Mouse (Mus musculus) midbrain, embryonic 16.5 days (tissue): ENCODE results near the gene Col24a1. TPM values are rescaled to one million over a fixed set of nuclear protein-coding genes. Genes with fewer than 3 reads are reported as not detected.
"Not testable (repeated sequence)": the region's sequence is repeated elsewhere in the genome, so short reads cannot be mapped to it uniquely, and the experiment has no call there.

Experiments
- ATAC-seq: fragments of 200-750 bp; cut with Nextera tagmentation; 2 replicates; pipeline ENCODE4 v1.8.0; 2017; ENCODE audit warnings: moderate TSS enrichment
- H3K27ac ChIP-seq: fragments of 300-500 bp; sonication (generic); 2 replicates; pipeline ENCODE4 v1.5.1; 2014; ENCODE audit warnings: mild to moderate bottlenecking, low read length, mixed read lengths
- H3K27me3 ChIP-seq: fragments of 300-500 bp; sonication (generic); 2 replicates; pipeline ENCODE4 v1.6.1; 2014; ENCODE audit warnings: low read depth, low read length, mixed read lengths; ENCODE audit not compliant: control insufficient read depth, insufficient read depth
- H3K36me3 ChIP-seq: fragments of 300-500 bp; sonication (generic); 2 replicates; pipeline ENCODE4 v1.6.1; 2014; ENCODE audit warnings: mild to moderate bottlenecking, low read length, moderate library complexity, mixed read lengths; ENCODE audit not compliant: control insufficient read depth, insufficient read depth
- H3K4me1 ChIP-seq: fragments of 300-500 bp; sonication (generic); 2 replicates; pipeline ENCODE4 v1.6.1; 2014; ENCODE audit warnings: mild to moderate bottlenecking, low read length, mixed read lengths; ENCODE audit not compliant: control insufficient read depth, insufficient read depth
- H3K4me2 ChIP-seq: fragments of 300-500 bp; sonication (generic); 2 replicates; pipeline ENCODE4 v1.6.1; 2014; ENCODE audit warnings: mild to moderate bottlenecking, low read length, mixed read lengths
- H3K4me3 ChIP-seq: fragments of 300-500 bp; sonication (generic); 2 replicates; pipeline ENCODE4 v1.5.1; 2014; ENCODE audit warnings: low read depth, mild to moderate bottlenecking, low read length, moderate library complexity, mixed read lengths
- H3K9ac ChIP-seq: fragments of 300-500 bp; sonication (generic); 2 replicates; pipeline ENCODE4 v1.6.1; 2014; ENCODE audit warnings: low read depth, low read length, mixed read lengths
- H3K9me3 ChIP-seq: fragments of 300-500 bp; sonication (generic); replicated peaks from 2 replicates; pipeline ENCODE4 v1.6.1; 2014; ENCODE audit warnings: mild to moderate bottlenecking, low read length, mixed read lengths; ENCODE audit not compliant: control insufficient read depth, poor library complexity, severe bottlenecking
- WGBS: fragments of 180-500 bp; shearing (Covaris S2); extraction: QIAGEN DNeasy Blood & Tissue Kit; methylation state at CpG from one replicate; pipeline ENCODE4 v1.1.7; 2014; 5-methylcytosine and 5-hydroxymethylcytosine counted together
- polyA plus RNA-seq: library from polyadenylated mRNA; unstranded; fragments of >200 nt; fragmentation: Nextera tagmentation; extraction: Ambion mirVana; gene quantifications from 2 replicates; pipeline ENCODE4 v1.2.1, GENCODE M21; 2015

The Col24a1 gene
- polyA plus RNA-seq, 1 experiment from 2014 or later = 1.6 TPM

GRCm38 (mm10) chr3:145417809-145418208, 125.5 kb downstream of the Col24a1 start:
- Histone ChIP-seq H3K4me1 (no peaks in the 10 kb centered on the region), H3K27me3 (no peaks in the 10 kb centered on the region), H3K27ac (no peak overlapping the region), H3K4me3 (no peak overlapping the region), H3K9me3 (no peaks in the 10 kb centered on the region), H3K36me3 (no peaks in the 10 kb centered on the region), H3K4me2 (no peak overlapping the region), H3K9ac (no peak overlapping the region)
- WGBS = 87% methylated on average over 9 of the region's 9 CpGs
- no peak for ATAC-seq

GRCm38 (mm10) chr3:145420421-145420820, 128.1 kb downstream of the Col24a1 start:
- no peak overlapping the region for H3K9ac ChIP-seq
- no peak overlapping the region for H3K4me3 ChIP-seq
- no peak overlapping the region for H3K27ac ChIP-seq
- no peaks in the 10 kb centered on the region for H3K9me3 ChIP-seq
- no peaks in the 10 kb centered on the region for H3K36me3 ChIP-seq
- no peak for ATAC-seq
- H3K27me3 ChIP-seq = no peaks in the 10 kb centered on the region
- 77% methylated on average over 2 of the region's 2 CpGs for WGBS
- no peaks in the 10 kb centered on the region for H3K4me1 ChIP-seq
- H3K4me2 ChIP-seq = no peak overlapping the region

GRCm38 (mm10) chr3:145422044-145422443, 129.8 kb downstream of the Col24a1 start:
- no peaks in the 10 kb centered on the region for H3K27me3 ChIP-seq
- no peak overlapping the region for H3K4me3 ChIP-seq
- H3K36me3 ChIP-seq = no peaks in the 10 kb centered on the region
- no peak overlapping the region for H3K27ac ChIP-seq
- no peaks in the 10 kb centered on the region for H3K4me1 ChIP-seq
- no peaks in the 10 kb centered on the region for H3K9me3 ChIP-seq
- 92% methylated on average over 3 of the region's 3 CpGs for WGBS
- ATAC-seq = no peak
- no peak overlapping the region for H3K9ac ChIP-seq
- H3K4me2 ChIP-seq = no peak overlapping the region

- Histone ChIP-seq H3K27me3 (no peaks in the 10 kb centered on the region), H3K9ac (no peak overlapping the region), H3K4me1 (no peaks in the 10 kb centered on the region), H3K9me3 (no peaks in the 10 kb centered on the region), H3K4me3 (no peak overlapping the region), H3K27ac (no peak overlapping the region), H3K36me3 (no peaks in the 10 kb centered on the region), H3K4me2 (no peak overlapping the region)
- 83% methylated on average over 7 of the region's 7 CpGs for WGBS
- ATAC-seq = no peak
Measured at GRCm38 (mm10) chr3:145438352-145438751, 146.1 kb downstream of the Col24a1 start.

GRCm38 (mm10) chr3:145439086-145439485, 146.8 kb downstream of the Col24a1 start:
- Histone ChIP-seq H3K4me3 (no peak overlapping the region), H3K9me3 (no peaks in the 10 kb centered on the region), H3K27ac (no peak overlapping the region), H3K36me3 (no peaks in the 10 kb centered on the region), H3K27me3 (no peaks in the 10 kb centered on the region), H3K9ac (no peak overlapping the region), H3K4me2 (no peak overlapping the region), H3K4me1 (no peaks in the 10 kb centered on the region)
- no peak for ATAC-seq
- 89% methylated on average over 7 of the region's 7 CpGs for WGBS

GRCm38 (mm10) chr3:145440993-145441392, 148.7 kb downstream of the Col24a1 start:
- no peaks in the 10 kb centered on the region for H3K4me1 ChIP-seq
- ATAC-seq = no peak

GRCm38 (mm10) chr3:145442268-145442667, 150.0 kb downstream of the Col24a1 start:
- ATAC-seq = no peak
- Histone ChIP-seq H3K9ac (no peak overlapping the region), H3K36me3 (no peaks in the 10 kb centered on the region), H3K27ac (no peak overlapping the region), H3K27me3 (no peaks in the 10 kb centered on the region), H3K9me3 (no peaks in the 10 kb centered on the region), H3K4me3 (no peak overlapping the region), H3K4me2 (no peak overlapping the region), H3K4me1 (no peaks in the 10 kb centered on the region)
- 89% methylated on average over 1 of the region's 1 CpGs for WGBS

More at GRCm38 (mm10) chr3:145440993-145441392, 148.7 kb downstream of the Col24a1 start:
- H3K27me3 ChIP-seq = no peaks in the 10 kb centered on the region
- H3K4me3 ChIP-seq = no peak overlapping the region
- no peaks in the 10 kb centered on the region for H3K9me3 ChIP-seq
- 59% methylated on average over 1 of the region's 1 CpGs for WGBS
- H3K9ac ChIP-seq = no peak overlapping the region
- H3K27ac ChIP-seq = no peak overlapping the region
- no peak overlapping the region for H3K4me2 ChIP-seq
- no peaks in the 10 kb centered on the region for H3K36me3 ChIP-seq

- ATAC-seq, H3K27me3 ChIP-seq, H3K36me3 ChIP-seq, H3K4me3 ChIP-seq, H3K4me2 ChIP-seq, H3K27ac ChIP-seq, H3K9ac ChIP-seq, H3K9me3 ChIP-seq, H3K4me1 ChIP-seq: not testable (repeated sequence)
- WGBS = 25% methylated on average over 6 of the region's 6 CpGs
Measured at GRCm38 (mm10) chr3:145443167-145443566, 150.9 kb downstream of the Col24a1 start.

- Histone ChIP-seq H3K36me3 (no peaks in the 10 kb centered on the region), H3K27me3 (no peaks in the 10 kb centered on the region), H3K4me1 (no peaks in the 10 kb centered on the region), H3K4me2 (no peak overlapping the region), H3K9ac (no peak overlapping the region), H3K27ac (no peak overlapping the region), H3K4me3 (no peak overlapping the region), H3K9me3 (no peaks in the 10 kb centered on the region)
- ATAC-seq = no peak
- WGBS = 69% methylated on average over 5 of the region's 5 CpGs
Measured at GRCm38 (mm10) chr3:145457039-145457438, 164.8 kb downstream of the Col24a1 start.

- 83% methylated on average over 7 of the region's 7 CpGs for WGBS
- no peak for ATAC-seq
Measured at GRCm38 (mm10) chr3:145462351-145462750, 170.1 kb downstream of the Col24a1 start.

More at GRCm38 (mm10) chr3:145462351-145462750, 170.1 kb downstream of the Col24a1 start:
- Histone ChIP-seq H3K27ac (no peak overlapping the region), H3K4me3 (no peak overlapping the region), H3K4me2 (no peak overlapping the region), H3K27me3 (no peaks in the 10 kb centered on the region), H3K9ac (no peak overlapping the region), H3K9me3 (no peaks in the 10 kb centered on the region), H3K36me3 (no peaks in the 10 kb centered on the region), H3K4me1 (no peaks in the 10 kb centered on the region)
